Mouse (Mus musculus): Measurements from ENCODE around the gene Emcn. TPM values are rescaled to one million over a fixed set of nuclear protein-coding genes. Genes with fewer than 3 reads are reported as not detected.

Emcn gene
- total RNA-seq, 1 experiment: not detected

GRCm38 (mm10) chr3:137318371-137318770 lies 22.5 kb upstream of the Emcn start:
- H3K9me3 ChIP-seq (ENCODE audit: control insufficient read depth, insufficient read depth, low read depth, low read length): no peaks in the 10 kb centered on the region
- H3K27ac ChIP-seq (ENCODE audit: insufficient read depth, low read depth, low read length, poor library complexity, severe bottlenecking): no peak overlapping the region
- H3K4me3 ChIP-seq (ENCODE audit: insufficient read depth in 1 of 2, low read depth in 1 of 2, low read length in 2 of 2, poor library complexity in 1 of 2, severe bottlenecking in 1 of 2): no peak overlapping the region
- TF ChIP-seq ZC3H11A (IDR thresholded peaks at IDR 0.05; ENCODE audit: borderline replicate concordance, low read depth, low read length) (no peak), ZNF384 (IDR thresholded peaks at IDR 0.05; ENCODE audit: low read depth, low read length) (no peak), MAFK (IDR thresholded peaks at IDR 0.05; ENCODE audit: insufficient read depth, low read depth, low read length) (no peak), HCFC1 (IDR thresholded peaks at IDR 0.05; ENCODE audit: borderline replicate concordance, insufficient read depth, low read length) (no peak), CHD2 (IDR thresholded peaks at IDR 0.05; ENCODE audit: low read depth, low read length) (no peak)
- no peaks in the 10 kb centered on the region for H3K36me3 ChIP-seq (ENCODE audit: control insufficient read depth, insufficient read depth, low read length, poor library complexity, severe bottlenecking)
- no peak for DNase-seq (ENCODE audit: low read depth, low spot score)
- no peak overlapping the region for H3K9ac ChIP-seq (ENCODE audit: insufficient read depth, low read depth, low read length, poor library complexity, severe bottlenecking)
- H3K4me1 ChIP-seq (ENCODE audit: control insufficient read depth in 2 of 2, insufficient read depth in 2 of 2, low read length in 2 of 2, poor library complexity in 1 of 2): no peaks in the 10 kb centered on the region
- in situ Hi-C loops (cut with MboI; ENCODE audit: low sequenced_read_pairs in 2 of 2, unreplicated experiment in 2 of 2): no loop called here

- no peak for TF ChIP-seq ZNF384 (IDR thresholded peaks at IDR 0.05; ENCODE audit: low read depth, low read length)
- no peak for TF ChIP-seq ZC3H11A (IDR thresholded peaks at IDR 0.05; ENCODE audit: borderline replicate concordance, low read depth, low read length)
- no peak for TF ChIP-seq MAFK (IDR thresholded peaks at IDR 0.05; ENCODE audit: insufficient read depth, low read depth, low read length)
- TF ChIP-seq HCFC1 (IDR thresholded peaks at IDR 0.05; ENCODE audit: borderline replicate concordance, insufficient read depth, low read length): no peak
- TF ChIP-seq CHD2 (IDR thresholded peaks at IDR 0.05; ENCODE audit: low read depth, low read length): no peak
- no peaks in the 10 kb centered on the region for H3K36me3 ChIP-seq (ENCODE audit: control insufficient read depth, insufficient read depth, low read length, poor library complexity, severe bottlenecking)
- no peak overlapping the region for H3K27ac ChIP-seq (ENCODE audit: insufficient read depth, low read depth, low read length, poor library complexity, severe bottlenecking)
- no peak for DNase-seq (ENCODE audit: low read depth, low spot score)
- H3K9ac ChIP-seq (ENCODE audit: insufficient read depth, low read depth, low read length, poor library complexity, severe bottlenecking): no peak overlapping the region
- no peaks in the 10 kb centered on the region for H3K9me3 ChIP-seq (ENCODE audit: control insufficient read depth, insufficient read depth, low read depth, low read length)
- H3K4me3 ChIP-seq (ENCODE audit: insufficient read depth in 1 of 2, low read depth in 1 of 2, low read length in 2 of 2, poor library complexity in 1 of 2, severe bottlenecking in 1 of 2): no peak overlapping the region
- no peaks in the 10 kb centered on the region for H3K4me1 ChIP-seq (ENCODE audit: control insufficient read depth in 2 of 2, insufficient read depth in 2 of 2, low read length in 2 of 2, poor library complexity in 1 of 2)
- in situ Hi-C loops (cut with MboI; ENCODE audit: low sequenced_read_pairs in 2 of 2, unreplicated experiment in 2 of 2): no loop called here
Measured at GRCm38 (mm10) chr3:137319950-137320349, 20.9 kb upstream of the Emcn start.

- no peak overlapping the region for H3K9ac ChIP-seq (ENCODE audit: insufficient read depth, low read depth, low read length, poor library complexity, severe bottlenecking)
- H3K4me3 ChIP-seq (ENCODE audit: insufficient read depth in 1 of 2, low read depth in 1 of 2, low read length in 2 of 2, poor library complexity in 1 of 2, severe bottlenecking in 1 of 2): no peak overlapping the region
- no peaks in the 10 kb centered on the region for H3K4me1 ChIP-seq (ENCODE audit: control insufficient read depth in 2 of 2, insufficient read depth in 2 of 2, low read length in 2 of 2, poor library complexity in 1 of 2)
- in situ Hi-C loops (cut with MboI; ENCODE audit: low sequenced_read_pairs in 2 of 2, unreplicated experiment in 2 of 2): no loop called here
- H3K36me3 ChIP-seq (ENCODE audit: control insufficient read depth, insufficient read depth, low read length, poor library complexity, severe bottlenecking): no peaks in the 10 kb centered on the region
- no peaks in the 10 kb centered on the region for H3K9me3 ChIP-seq (ENCODE audit: control insufficient read depth, insufficient read depth, low read depth, low read length)
- H3K27ac ChIP-seq (ENCODE audit: insufficient read depth, low read depth, low read length, poor library complexity, severe bottlenecking): no peak overlapping the region
- TF ChIP-seq MAFK (IDR thresholded peaks at IDR 0.05; ENCODE audit: insufficient read depth, low read depth, low read length) (no peak), CHD2 (IDR thresholded peaks at IDR 0.05; ENCODE audit: low read depth, low read length) (no peak), ZC3H11A (IDR thresholded peaks at IDR 0.05; ENCODE audit: borderline replicate concordance, low read depth, low read length) (no peak)
- no peak for DNase-seq (ENCODE audit: low read depth, low spot score)
Measured at GRCm38 (mm10) chr3:137322304-137322703, 18.6 kb upstream of the Emcn start.

- no peaks in the 10 kb centered on the region for H3K4me1 ChIP-seq (ENCODE audit: control insufficient read depth in 2 of 2, insufficient read depth in 2 of 2, low read length in 2 of 2, poor library complexity in 1 of 2)
- no peak for DNase-seq (ENCODE audit: low read depth, low spot score)
- in situ Hi-C loops (cut with MboI; ENCODE audit: low sequenced_read_pairs in 2 of 2, unreplicated experiment in 2 of 2): no loop called here
- H3K9ac ChIP-seq (ENCODE audit: insufficient read depth, low read depth, low read length, poor library complexity, severe bottlenecking): no peak overlapping the region
- no peaks in the 10 kb centered on the region for H3K36me3 ChIP-seq (ENCODE audit: control insufficient read depth, insufficient read depth, low read length, poor library complexity, severe bottlenecking)
- H3K27ac ChIP-seq (ENCODE audit: insufficient read depth, low read depth, low read length, poor library complexity, severe bottlenecking): no peak overlapping the region
- no peak overlapping the region for H3K4me3 ChIP-seq (ENCODE audit: insufficient read depth in 1 of 2, low read depth in 1 of 2, low read length in 2 of 2, poor library complexity in 1 of 2, severe bottlenecking in 1 of 2)
- no peak for TF ChIP-seq HCFC1 (IDR thresholded peaks at IDR 0.05; ENCODE audit: borderline replicate concordance, insufficient read depth, low read length)
- TF ChIP-seq MAFK (IDR thresholded peaks at IDR 0.05; ENCODE audit: insufficient read depth, low read depth, low read length): no peak
- TF ChIP-seq CHD2 (IDR thresholded peaks at IDR 0.05; ENCODE audit: low read depth, low read length): no peak
- TF ChIP-seq ZC3H11A (IDR thresholded peaks at IDR 0.05; ENCODE audit: borderline replicate concordance, low read depth, low read length): no peak
- TF ChIP-seq ZNF384 (IDR thresholded peaks at IDR 0.05; ENCODE audit: low read depth, low read length): no peak
- no peaks in the 10 kb centered on the region for H3K9me3 ChIP-seq (ENCODE audit: control insufficient read depth, insufficient read depth, low read depth, low read length)
Measured at GRCm38 (mm10) chr3:137329898-137330297, 11.0 kb upstream of the Emcn start.

- TF ChIP-seq HCFC1 (IDR thresholded peaks at IDR 0.05; ENCODE audit: borderline replicate concordance, insufficient read depth, low read length) (no peak), ZC3H11A (IDR thresholded peaks at IDR 0.05; ENCODE audit: borderline replicate concordance, low read depth, low read length) (no peak), ZNF384 (IDR thresholded peaks at IDR 0.05; ENCODE audit: low read depth, low read length) (no peak), CHD2 (IDR thresholded peaks at IDR 0.05; ENCODE audit: low read depth, low read length) (no peak), MAFK (IDR thresholded peaks at IDR 0.05; ENCODE audit: insufficient read depth, low read depth, low read length) (no peak)
- Histone ChIP-seq H3K9me3 (ENCODE audit: control insufficient read depth, insufficient read depth, low read depth, low read length) (no peaks in the 10 kb centered on the region), H3K4me1 (ENCODE audit: control insufficient read depth in 2 of 2, insufficient read depth in 2 of 2, low read length in 2 of 2, poor library complexity in 1 of 2) (no peaks in the 10 kb centered on the region), H3K4me3 (ENCODE audit: insufficient read depth in 1 of 2, low read depth in 1 of 2, low read length in 2 of 2, poor library complexity in 1 of 2, severe bottlenecking in 1 of 2) (no peak overlapping the region), H3K27ac (ENCODE audit: insufficient read depth, low read depth, low read length, poor library complexity, severe bottlenecking) (no peak overlapping the region), H3K36me3 (ENCODE audit: control insufficient read depth, insufficient read depth, low read length, poor library complexity, severe bottlenecking) (no peaks in the 10 kb centered on the region), H3K9ac (ENCODE audit: insufficient read depth, low read depth, low read length, poor library complexity, severe bottlenecking) (no peak overlapping the region)
- DNase-seq (ENCODE audit: low read depth, low spot score): no peak
- in situ Hi-C loops (cut with MboI; ENCODE audit: low sequenced_read_pairs in 2 of 2, unreplicated experiment in 2 of 2): no loop called here
Measured at GRCm38 (mm10) chr3:137330950-137331349, 9.9 kb upstream of the Emcn start.
